Mouse (Mus musculus) mesoderm, embryonic 11.5 days (tissue): ENCODE measurements around the gene Fbxl7.

Experiments used
- DNase-seq: peaks from one replicate; pipeline ENCODE4 v3.0.0-alpha.2; 2012; ENCODE audit warnings: low read depth, low spot score

The Fbxl7 gene

DNA sequence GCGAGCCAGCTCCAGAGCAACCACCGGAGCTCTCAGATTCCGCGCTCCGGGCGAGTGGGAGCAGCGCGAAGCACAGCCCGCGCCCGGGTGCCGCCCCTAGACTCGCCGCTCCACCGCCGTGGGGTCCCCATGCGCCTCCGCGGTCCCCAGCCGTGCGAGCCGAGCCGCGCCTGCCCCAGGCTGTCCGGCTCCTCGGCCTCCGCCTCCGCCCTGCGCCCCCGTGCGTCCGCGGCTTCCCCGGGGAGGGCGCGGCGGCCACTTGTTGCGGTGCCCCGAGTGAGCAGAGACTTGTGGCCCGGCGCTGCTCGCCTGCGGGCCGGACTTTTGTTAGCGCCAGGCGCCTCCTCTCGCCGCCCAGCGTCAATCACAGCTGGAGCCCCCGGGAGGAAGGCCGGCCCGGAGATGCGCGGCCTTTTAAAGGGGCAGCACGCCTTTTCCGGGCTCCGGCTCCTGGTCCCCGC is at the start of gene Fbxl7:
TSS of gene Fbxl7 (minus strand) at position 330 of the 461 bp plus-strand sequence.
- DNase-seq: peak; percentile 90

DNA sequence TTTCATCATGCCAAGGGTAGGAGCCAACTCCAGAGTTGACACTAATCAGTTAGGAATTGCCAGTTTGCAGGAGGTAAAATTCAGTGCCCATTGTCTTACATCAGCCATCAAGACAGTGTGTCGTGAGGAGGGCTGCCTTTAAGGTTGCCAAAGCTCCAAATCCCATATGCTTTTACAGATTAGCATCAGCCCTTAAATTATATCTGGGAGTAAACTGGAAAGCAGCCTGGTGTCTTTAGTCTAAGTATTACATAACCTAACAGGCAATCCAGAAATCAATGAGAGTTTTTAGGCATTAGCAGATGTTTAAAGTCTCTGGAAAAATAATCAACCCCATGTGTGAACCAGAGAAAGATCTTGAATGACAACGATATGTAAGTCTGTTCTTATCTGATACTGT is 26.6 kb upstream of the Fbxl7 start:
- DNase-seq: no peak

- DNase-seq: no peak
These were observed 18.0 kb upstream of the Fbxl7 start for GRCm38 (mm10) chr15:26913427-26913826.

GRCm38 (mm10) chr15:26895761-26896160 is 381 bp upstream of the Fbxl7 start:
- DNase-seq: peak; percentile 72

DNA sequence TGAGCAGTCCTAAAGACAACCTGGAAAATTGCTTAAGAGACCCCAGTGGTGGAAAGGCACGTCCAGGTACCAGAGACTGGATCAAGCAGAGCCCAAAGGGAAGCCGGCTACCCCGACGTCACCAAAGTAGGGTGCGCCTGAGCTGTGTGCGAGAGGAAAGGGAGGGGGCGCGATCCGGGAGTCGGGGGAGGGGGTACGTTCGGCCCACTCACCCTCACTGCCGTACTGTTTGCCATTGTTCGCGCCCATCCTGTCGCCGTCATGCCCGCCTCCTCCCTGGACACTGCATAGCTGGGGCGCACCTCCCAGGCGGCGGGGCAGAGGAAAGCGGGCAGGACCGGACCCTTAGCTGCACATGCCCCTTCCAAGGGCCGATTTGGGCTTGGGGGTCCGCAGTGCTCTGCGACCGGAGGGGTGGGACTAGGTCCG is 565 bp downstream of the Fbxl7 start:
- DNase-seq: peak; percentile 62

GRCm38 (mm10) chr15:26894031-26894655 is 1.2 kb downstream of the Fbxl7 start:
- peak; percentile 86 for DNase-seq

DNA sequence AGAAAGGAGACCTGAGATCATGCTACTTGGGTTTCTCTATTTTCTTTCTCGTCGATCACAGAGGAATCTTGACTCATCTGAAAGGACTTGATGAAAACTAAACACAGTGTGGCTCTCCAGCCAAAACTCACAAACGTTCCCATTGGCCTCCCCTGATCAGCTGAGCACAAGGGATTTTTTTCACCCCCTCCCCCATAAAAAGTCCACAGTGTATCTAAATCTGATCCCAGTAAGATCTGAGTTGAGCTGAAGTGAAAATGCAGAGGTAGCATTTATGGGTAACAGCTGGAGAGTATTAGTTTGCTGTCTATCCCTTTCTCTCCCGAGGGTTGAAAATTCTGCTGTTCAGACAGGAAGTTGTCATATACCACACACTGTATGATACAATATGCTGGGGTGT is 2.2 kb downstream of the Fbxl7 start:
- no peak for DNase-seq

- DNase-seq: no peak
These were observed 5.4 kb downstream of the Fbxl7 start for GRCm38 (mm10) chr15:26889971-26890370.

GRCm38 (mm10) chr15:26888170-26888569 is 7.2 kb downstream of the Fbxl7 start:
- no peak for DNase-seq

GRCm38 (mm10) chr15:26885979-26886378 is 9.4 kb downstream of the Fbxl7 start:
- no peak for DNase-seq

DNA sequence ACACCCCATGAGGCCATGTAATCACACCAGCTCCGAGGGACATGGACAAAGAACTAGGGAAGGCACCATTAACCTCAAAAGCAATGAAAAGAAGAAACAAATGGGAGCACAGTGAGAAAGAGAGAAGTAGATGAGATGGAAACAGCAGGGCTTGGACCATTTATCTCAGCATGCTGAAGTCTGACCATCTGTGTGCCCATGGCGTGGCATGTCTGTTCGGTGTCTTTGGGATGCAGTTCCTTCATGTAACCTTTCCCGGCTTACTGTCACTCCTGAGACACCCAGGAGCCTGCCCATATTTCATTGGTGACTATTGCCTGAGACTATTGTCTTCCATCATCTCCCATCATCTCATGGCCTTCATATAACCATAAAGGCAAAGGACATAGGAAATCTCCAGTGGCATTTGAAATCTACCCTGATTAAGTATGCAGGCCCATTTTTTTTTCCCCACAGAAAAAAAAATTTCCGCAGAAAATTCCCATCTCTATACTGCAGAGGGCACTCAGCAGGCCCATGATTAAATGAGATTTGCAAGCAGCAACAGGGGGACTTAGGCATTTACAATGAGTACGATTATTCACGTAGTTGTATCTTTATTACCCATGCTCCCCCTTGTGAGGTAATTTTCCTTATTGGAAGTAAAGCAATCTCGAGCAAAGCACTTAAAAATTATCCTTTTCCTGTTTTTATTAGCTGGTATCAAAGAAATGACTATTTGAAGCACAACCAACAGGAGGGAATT is 15.0 kb downstream of the Fbxl7 start:
- DNase-seq: no peak

DNA sequence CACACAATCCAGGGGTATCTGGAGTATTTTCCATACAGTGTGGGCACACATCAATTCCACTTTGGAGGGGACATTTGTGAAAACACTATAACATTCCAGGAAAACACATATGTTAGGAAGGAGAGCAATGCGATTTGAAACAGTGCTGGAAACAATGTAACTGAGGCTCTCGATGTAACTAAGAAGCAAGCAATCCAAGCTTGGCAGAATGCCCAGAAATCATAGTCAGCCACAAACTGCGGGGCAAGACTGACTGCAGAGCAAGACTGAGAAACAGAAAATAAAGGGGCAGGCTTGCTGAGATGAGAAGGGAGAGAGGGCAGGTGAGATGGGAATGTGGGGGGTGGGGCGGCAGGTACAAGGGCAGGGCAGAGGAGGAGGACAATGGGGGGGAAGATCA is 19.7 kb downstream of the Fbxl7 start:
- peak; percentile 55 for DNase-seq

- DNase-seq: no peak
These were observed 23.1 kb downstream of the Fbxl7 start for GRCm38 (mm10) chr15:26872234-26872633.

- DNase-seq: no peak
These were observed 26.2 kb downstream of the Fbxl7 start for GRCm38 (mm10) chr15:26869197-26869596.

- DNase-seq: no peak
These were observed 27.9 kb downstream of the Fbxl7 start for GRCm38 (mm10) chr15:26867521-26867920.

- DNase-seq: no peak
These were observed 33.2 kb downstream of the Fbxl7 start for GRCm38 (mm10) chr15:26862173-26862572.

DNA sequence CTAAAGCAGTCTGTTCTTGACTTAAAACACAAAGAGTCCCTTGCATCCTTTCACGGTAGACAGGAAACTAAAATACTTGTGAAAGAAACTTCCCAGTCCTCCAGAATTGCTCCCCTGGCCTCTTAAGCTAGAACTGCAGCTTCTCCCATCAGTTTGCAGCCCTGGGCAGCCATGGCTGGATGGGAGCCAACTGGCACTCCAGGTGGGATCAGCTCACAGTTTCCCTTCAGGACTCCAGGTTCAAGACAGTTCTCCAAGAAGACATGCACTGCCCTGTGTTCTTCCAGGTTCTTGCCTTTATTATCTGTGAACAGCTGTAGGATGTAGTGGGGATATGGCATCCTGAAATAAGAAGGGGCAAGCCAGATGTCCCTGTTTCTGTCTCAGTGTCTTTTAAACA is 45.8 kb downstream of the Fbxl7 start:
- DNase-seq: no peak

DNA sequence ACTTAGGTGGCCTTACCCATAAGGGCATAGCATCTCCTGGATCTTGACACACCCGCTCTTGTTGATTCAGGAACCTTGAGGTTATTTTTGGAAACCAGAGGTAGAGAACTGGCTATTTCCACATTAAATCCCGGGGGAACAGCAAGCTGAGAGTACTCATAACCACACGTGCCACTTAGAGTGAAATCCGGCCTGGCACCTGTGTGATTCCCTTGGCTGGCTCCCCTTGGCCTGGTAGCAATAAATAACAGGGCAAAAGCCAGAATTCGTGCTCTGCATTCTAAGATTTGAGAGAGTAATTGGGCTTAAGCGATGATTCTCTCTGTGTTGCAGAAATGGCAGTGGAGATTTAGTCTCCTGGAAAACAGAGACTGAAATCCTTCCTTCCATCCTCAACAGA is 53.2 kb downstream of the Fbxl7 start:
- DNase-seq: no peak

DNA sequence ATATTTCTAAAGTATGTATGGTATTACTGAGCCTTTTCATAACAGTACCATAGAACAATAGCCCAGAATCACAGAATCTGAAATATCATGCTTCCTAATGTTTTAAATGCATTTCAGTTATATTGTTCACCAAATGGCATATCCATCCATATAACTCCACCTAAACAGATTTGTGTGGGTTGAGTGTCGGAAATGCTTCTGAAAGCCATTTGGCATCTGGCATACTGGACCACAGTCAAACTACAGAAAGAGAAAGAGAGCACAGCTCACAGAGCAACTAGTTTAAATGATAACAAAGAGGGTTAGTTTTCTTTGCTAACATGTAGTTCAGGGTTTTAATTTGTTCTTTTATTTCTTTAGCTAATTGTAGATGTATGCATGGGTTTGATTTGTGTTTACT is 57.0 kb downstream of the Fbxl7 start:
- DNase-seq: no peak

DNA sequence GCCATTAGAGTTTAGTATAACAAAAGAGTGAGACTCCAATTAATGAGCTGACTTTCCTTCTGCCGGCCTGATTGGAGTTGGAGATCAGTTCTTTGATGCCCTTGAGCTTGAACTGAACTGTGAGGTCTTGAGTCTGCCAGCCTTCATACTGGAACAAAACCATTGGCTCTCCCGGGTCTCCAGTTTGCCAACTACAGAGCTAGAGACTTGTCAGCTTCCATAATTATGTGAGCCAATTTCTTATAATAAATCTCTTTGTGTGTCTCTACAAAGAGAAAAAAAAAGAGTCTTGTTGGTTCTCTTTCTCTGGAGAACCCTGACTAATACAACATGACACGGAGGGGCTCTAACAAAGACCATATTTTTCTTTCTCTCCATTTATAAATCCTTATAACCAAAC is 58.2 kb downstream of the Fbxl7 start:
- DNase-seq: no peak

DNA sequence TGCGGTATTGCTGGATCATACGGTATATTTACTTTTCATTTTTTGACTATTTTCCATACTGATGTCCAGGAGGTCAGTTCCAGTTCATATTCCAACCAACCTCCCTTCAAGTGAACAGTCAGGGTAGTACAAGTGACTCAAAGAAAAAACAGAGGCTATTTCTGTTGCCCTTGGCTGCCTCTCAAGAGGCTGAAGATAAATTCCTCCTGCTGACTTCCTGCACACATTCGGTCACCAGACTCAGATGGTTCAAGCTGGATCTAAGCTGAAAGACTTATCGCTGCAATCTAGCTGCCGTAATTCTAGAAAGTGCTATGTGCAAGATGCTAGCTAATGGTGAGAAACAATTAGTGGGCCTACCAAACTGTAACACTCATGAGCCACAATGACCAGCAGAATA is 61.0 kb downstream of the Fbxl7 start:
- DNase-seq: no peak

GRCm38 (mm10) chr15:26831141-26831540 is 64.2 kb downstream of the Fbxl7 start:
- no peak for DNase-seq

GRCm38 (mm10) chr15:26816931-26817330 is 78.4 kb downstream of the Fbxl7 start:
- DNase-seq: no peak
